Mouse (Mus musculus): Measurements from ENCODE around the gene Rad51b. TPM values are rescaled to one million over a fixed set of nuclear protein-coding genes. Genes with fewer than 3 reads are reported as not detected.

Rad51b gene
- polyA plus RNA-seq, 1 experiment from 2014 or later = 8.0 TPM

- 81% methylated on average over 6 of the region's 6 CpGs for WGBS
- ATAC-seq (replicated peaks; ENCODE audit: low FRiP score) (no peak), DNase-seq (ENCODE audit: low spot score) (no peak)
- no peak overlapping the region for H3K27ac ChIP-seq (ENCODE audit: low read depth, low read length)
- no peak overlapping the region for H3K9ac ChIP-seq (ENCODE audit: low read length)
- H3K4me1 ChIP-seq (replicated peaks; ENCODE audit: control insufficient read depth, insufficient read depth, low read length) = no peaks in the 10 kb centered on the region
- no peaks in the 10 kb centered on the region for H3K9me3 ChIP-seq (ENCODE audit: control insufficient read depth, low read length)
- no peaks in the 10 kb centered on the region for H3K27me3 ChIP-seq (ENCODE audit: control insufficient read depth, insufficient read depth, low read length)
- no peak overlapping the region for H3K4me2 ChIP-seq (ENCODE audit: low read depth, low read length, severe bottlenecking)
- H3K4me3 ChIP-seq (ENCODE audit: low read depth, low read length) = no peak overlapping the region
- no peaks in the 10 kb centered on the region for H3K36me3 ChIP-seq (ENCODE audit: control insufficient read depth, insufficient read depth, low read length)
These were observed 43.4 kb downstream of the Rad51b start for GRCm38 (mm10) chr12:79340513-79340912.

GRCm38 (mm10) chr12:79341291-79341845 is 44.3 kb downstream of the Rad51b start:
- H3K36me3 ChIP-seq (ENCODE audit: control insufficient read depth, insufficient read depth, low read length) = no peaks in the 10 kb centered on the region
- no peak for DNase-seq (ENCODE audit: low spot score)
- H3K4me2 ChIP-seq (ENCODE audit: low read depth, low read length, severe bottlenecking) = no peak overlapping the region
- no peak overlapping the region for H3K27ac ChIP-seq (ENCODE audit: low read depth, low read length)
- no peak overlapping the region for H3K4me3 ChIP-seq (ENCODE audit: low read depth, low read length)
- 55% methylated on average over 6 of the region's 6 CpGs for WGBS
- no peaks in the 10 kb centered on the region for H3K27me3 ChIP-seq (ENCODE audit: control insufficient read depth, insufficient read depth, low read length)
- H3K4me1 ChIP-seq (replicated peaks; ENCODE audit: control insufficient read depth, insufficient read depth, low read length) = no peaks in the 10 kb centered on the region
- no peaks in the 10 kb centered on the region for H3K9me3 ChIP-seq (ENCODE audit: control insufficient read depth, low read length)
- ATAC-seq (replicated peaks; ENCODE audit: low FRiP score) = no peak
- H3K9ac ChIP-seq (ENCODE audit: low read length) = no peak overlapping the region

GRCm38 (mm10) chr12:79346198-79346733 is 49.2 kb downstream of the Rad51b start:
- H3K4me2 ChIP-seq (ENCODE audit: low read depth, low read length, severe bottlenecking) = no peak overlapping the region
- no peak overlapping the region for H3K4me3 ChIP-seq (ENCODE audit: low read depth, low read length)
- WGBS = 69% methylated on average over 5 of the region's 5 CpGs
- H3K9me3 ChIP-seq (ENCODE audit: control insufficient read depth, low read length) = no peaks in the 10 kb centered on the region
- ATAC-seq (replicated peaks; ENCODE audit: low FRiP score) (no peak), DNase-seq (ENCODE audit: low spot score) (no peak)
- no peaks in the 10 kb centered on the region for H3K36me3 ChIP-seq (ENCODE audit: control insufficient read depth, insufficient read depth, low read length)
- no peak overlapping the region for H3K27ac ChIP-seq (ENCODE audit: low read depth, low read length)
- H3K4me1 ChIP-seq (replicated peaks; ENCODE audit: control insufficient read depth, insufficient read depth, low read length) = no peaks in the 10 kb centered on the region
- no peaks in the 10 kb centered on the region for H3K27me3 ChIP-seq (ENCODE audit: control insufficient read depth, insufficient read depth, low read length)
- no peak overlapping the region for H3K9ac ChIP-seq (ENCODE audit: low read length)

- H3K4me2 ChIP-seq (ENCODE audit: low read depth, low read length, severe bottlenecking) = no peak overlapping the region
- no peaks in the 10 kb centered on the region for H3K27me3 ChIP-seq (ENCODE audit: control insufficient read depth, insufficient read depth, low read length)
- no peak overlapping the region for H3K9ac ChIP-seq (ENCODE audit: low read length)
- H3K36me3 ChIP-seq (ENCODE audit: control insufficient read depth, insufficient read depth, low read length) = no peaks in the 10 kb centered on the region
- no peak overlapping the region for H3K27ac ChIP-seq (ENCODE audit: low read depth, low read length)
- H3K9me3 ChIP-seq (ENCODE audit: control insufficient read depth, low read length) = no peaks in the 10 kb centered on the region
- ATAC-seq (replicated peaks; ENCODE audit: low FRiP score) (peak; percentile 53), DNase-seq (ENCODE audit: low spot score) (peak; percentile 61)
- WGBS = 12% methylated on average over 6 of the region's 6 CpGs
- no peaks in the 10 kb centered on the region for H3K4me1 ChIP-seq (replicated peaks; ENCODE audit: control insufficient read depth, insufficient read depth, low read length)
- no peak overlapping the region for H3K4me3 ChIP-seq (ENCODE audit: low read depth, low read length)
These were observed 50.6 kb downstream of the Rad51b start for GRCm38 (mm10) chr12:79347643-79348042.

- no peak for ATAC-seq (replicated peaks; ENCODE audit: low FRiP score)
- no peaks in the 10 kb centered on the region for H3K9me3 ChIP-seq (ENCODE audit: control insufficient read depth, low read length)
- no peak overlapping the region for H3K4me3 ChIP-seq (ENCODE audit: low read depth, low read length)
- peaks cover 8% of the 10 kb centered on the region; the same call in 1 of the 2 replicates for H3K4me1 ChIP-seq (replicated peaks; ENCODE audit: control insufficient read depth, insufficient read depth, low read length)
- WGBS = 91% methylated on average over 7 of the region's 7 CpGs
- H3K27me3 ChIP-seq (ENCODE audit: control insufficient read depth, insufficient read depth, low read length) = no peaks in the 10 kb centered on the region
- H3K4me2 ChIP-seq (ENCODE audit: low read depth, low read length, severe bottlenecking) = no peak overlapping the region
- DNase-seq (ENCODE audit: low spot score) = no peak
- H3K27ac ChIP-seq (ENCODE audit: low read depth, low read length) = no peak overlapping the region
- no peaks in the 10 kb centered on the region for H3K36me3 ChIP-seq (ENCODE audit: control insufficient read depth, insufficient read depth, low read length)
- H3K9ac ChIP-seq (ENCODE audit: low read length) = no peak overlapping the region
These were observed 54.4 kb downstream of the Rad51b start for GRCm38 (mm10) chr12:79351461-79351860.

DNA sequence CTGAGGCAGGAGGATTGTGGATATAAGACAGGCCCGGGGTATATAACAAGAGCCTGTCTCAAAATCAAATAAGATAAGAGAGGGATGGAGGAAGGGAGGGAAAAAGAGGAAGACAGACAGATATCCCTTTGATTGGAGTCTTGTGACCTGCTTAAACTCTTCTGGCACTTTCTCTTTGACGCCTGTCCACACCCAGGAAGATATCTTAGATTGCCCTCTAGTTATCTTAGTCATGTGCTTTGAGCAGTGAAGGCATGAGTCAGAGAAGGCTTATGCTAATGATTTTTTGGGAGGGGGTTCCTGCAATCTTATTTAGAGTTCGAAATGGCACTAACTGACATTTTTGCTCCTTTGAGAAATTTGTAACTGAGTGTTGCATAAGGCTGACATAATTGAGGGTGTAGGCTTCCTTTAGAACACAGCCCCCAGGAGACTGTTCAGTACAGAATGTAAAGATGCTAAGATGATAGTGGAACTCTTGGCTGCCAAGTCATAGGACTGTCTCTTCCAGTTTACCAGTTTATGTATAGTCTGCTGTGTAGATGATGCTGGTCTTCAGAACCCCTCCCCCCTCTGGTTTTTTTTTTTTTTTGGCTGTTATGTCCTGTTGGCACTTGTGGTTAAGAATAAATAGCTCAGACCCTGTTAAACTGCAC is 55.1 kb downstream of the Rad51b start:
- Histone ChIP-seq H3K27ac (ENCODE audit: low read depth, low read length) (no peak overlapping the region), H3K27me3 (ENCODE audit: control insufficient read depth, insufficient read depth, low read length) (no peaks in the 10 kb centered on the region), H3K9ac (ENCODE audit: low read length) (no peak overlapping the region), H3K4me3 (ENCODE audit: low read depth, low read length) (no peak overlapping the region), H3K36me3 (ENCODE audit: control insufficient read depth, insufficient read depth, low read length) (no peaks in the 10 kb centered on the region), H3K4me2 (ENCODE audit: low read depth, low read length, severe bottlenecking) (no peak overlapping the region), H3K4me1 (replicated peaks; ENCODE audit: control insufficient read depth, insufficient read depth, low read length) (peaks cover 8% of the 10 kb centered on the region; the same call in 1 of the 2 replicates), H3K9me3 (ENCODE audit: control insufficient read depth, low read length) (no peaks in the 10 kb centered on the region)
- DNase-seq (ENCODE audit: low spot score) = no peak
- 79% methylated on average over 3 of the region's 3 CpGs for WGBS
- ATAC-seq (replicated peaks; ENCODE audit: low FRiP score) = no peak

GRCm38 (mm10) chr12:79352742-79353114 is 55.6 kb downstream of the Rad51b start:
- no peaks in the 10 kb centered on the region for H3K36me3 ChIP-seq (ENCODE audit: control insufficient read depth, insufficient read depth, low read length)
- 14% methylated on average over 3 of the region's 3 CpGs for WGBS
- peaks cover 8% of the 10 kb centered on the region; the same call in 1 of the 2 replicates for H3K4me1 ChIP-seq (replicated peaks; ENCODE audit: control insufficient read depth, insufficient read depth, low read length)
- no peak overlapping the region for H3K4me2 ChIP-seq (ENCODE audit: low read depth, low read length, severe bottlenecking)
- DNase-seq (ENCODE audit: low spot score) (no peak), ATAC-seq (replicated peaks; ENCODE audit: low FRiP score) (no peak)
- H3K27me3 ChIP-seq (ENCODE audit: control insufficient read depth, insufficient read depth, low read length) = no peaks in the 10 kb centered on the region
- H3K4me3 ChIP-seq (ENCODE audit: low read depth, low read length) = no peak overlapping the region
- H3K9ac ChIP-seq (ENCODE audit: low read length) = no peak overlapping the region
- H3K9me3 ChIP-seq (ENCODE audit: control insufficient read depth, low read length) = no peaks in the 10 kb centered on the region
- H3K27ac ChIP-seq (ENCODE audit: low read depth, low read length) = no peak overlapping the region

DNA sequence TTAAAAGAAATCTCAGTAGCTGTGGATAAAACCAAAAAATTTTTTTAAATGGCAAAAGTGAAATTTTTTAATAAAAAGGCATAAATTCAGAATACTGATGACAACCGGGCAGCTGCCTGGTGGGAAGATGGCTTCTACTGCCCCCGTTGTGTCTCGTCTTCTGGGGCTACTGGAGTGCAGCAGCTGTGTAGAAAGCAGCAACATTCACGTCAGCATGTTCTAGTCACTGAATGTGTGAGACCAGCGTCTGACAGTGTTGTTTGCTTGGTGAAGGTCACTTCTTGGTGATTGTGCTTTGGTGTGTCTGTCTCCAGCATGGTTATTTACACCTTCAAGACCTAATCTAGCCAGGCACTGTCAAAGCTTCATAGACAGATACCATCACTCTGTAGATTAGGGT is 56.3 kb downstream of the Rad51b start:
- Histone ChIP-seq H3K9ac (ENCODE audit: low read length) (no peak overlapping the region), H3K36me3 (ENCODE audit: control insufficient read depth, insufficient read depth, low read length) (no peaks in the 10 kb centered on the region), H3K4me2 (ENCODE audit: low read depth, low read length, severe bottlenecking) (no peak overlapping the region), H3K27ac (ENCODE audit: low read depth, low read length) (no peak overlapping the region), H3K4me3 (ENCODE audit: low read depth, low read length) (no peak overlapping the region), H3K27me3 (ENCODE audit: control insufficient read depth, insufficient read depth, low read length) (no peaks in the 10 kb centered on the region), H3K4me1 (replicated peaks; ENCODE audit: control insufficient read depth, insufficient read depth, low read length) (peaks cover 8% of the 10 kb centered on the region; the same call in 1 of the 2 replicates), H3K9me3 (ENCODE audit: control insufficient read depth, low read length) (no peaks in the 10 kb centered on the region)
- DNase-seq (ENCODE audit: low spot score) (no peak), ATAC-seq (replicated peaks; ENCODE audit: low FRiP score) (no peak)
- 69% methylated on average over 5 of the region's 5 CpGs for WGBS

- no peaks in the 10 kb centered on the region for H3K27me3 ChIP-seq (ENCODE audit: control insufficient read depth, insufficient read depth, low read length)
- no peak overlapping the region for H3K27ac ChIP-seq (ENCODE audit: low read depth, low read length)
- ATAC-seq (replicated peaks; ENCODE audit: low FRiP score) (no peak), DNase-seq (ENCODE audit: low spot score) (no peak)
- H3K9ac ChIP-seq (ENCODE audit: low read length) = no peak overlapping the region
- H3K36me3 ChIP-seq (ENCODE audit: control insufficient read depth, insufficient read depth, low read length) = no peaks in the 10 kb centered on the region
- WGBS = 85% methylated on average over 7 of the region's 7 CpGs
- H3K4me3 ChIP-seq (ENCODE audit: low read depth, low read length) = no peak overlapping the region
- H3K4me2 ChIP-seq (ENCODE audit: low read depth, low read length, severe bottlenecking) = no peak overlapping the region
- H3K4me1 ChIP-seq (replicated peaks; ENCODE audit: control insufficient read depth, insufficient read depth, low read length) = peaks cover 8% of the 10 kb centered on the region; the same call in 1 of the 2 replicates
- no peaks in the 10 kb centered on the region for H3K9me3 ChIP-seq (ENCODE audit: control insufficient read depth, low read length)
These were observed 57.5 kb downstream of the Rad51b start for GRCm38 (mm10) chr12:79354621-79355020.
